Mouse (Mus musculus) kidney, adult 2 months (tissue): Measurements from ENCODE around the gene Setd1a. TPM values are rescaled to one million over a fixed set of nuclear protein-coding genes. Genes with fewer than 3 reads are reported as not detected.

Source experiments
- DNase-seq: peaks from one replicate; pipeline ENCODE4 v3.0.0; 2021
- H3K27ac ChIP-seq: fragments of 200-500 bp; 2 replicates; pipeline ENCODE4 v1.5.1; 2012; ENCODE audit warnings: low read depth, low read length, control low read depth, inconsistent platforms; ENCODE audit not compliant: insufficient read depth
- H3K27me3 ChIP-seq: fragments of 200-500 bp; replicated peaks from 2 replicates; pipeline ENCODE4 v1.6.1; 2012; ENCODE audit warnings: mild to moderate bottlenecking, moderate library complexity, low read length, inconsistent platforms; ENCODE audit not compliant: control insufficient read depth, insufficient read depth
- H3K36me3 ChIP-seq: fragments of 200-500 bp; 2 replicates; pipeline ENCODE4 v1.6.1; 2012; ENCODE audit warnings: mild to moderate bottlenecking, moderate library complexity, low read length, inconsistent platforms; ENCODE audit not compliant: control insufficient read depth, insufficient read depth
- H3K4me1 ChIP-seq: fragments of 200-500 bp; 2 replicates; pipeline ENCODE4 v1.6.1; 2011; ENCODE audit warnings: low read length; ENCODE audit not compliant: control insufficient read depth, insufficient read depth
- H3K4me3 ChIP-seq: fragments of 200-500 bp; 2 replicates; pipeline ENCODE4 v1.5.1; 2011; ENCODE audit warnings: mild to moderate bottlenecking, low read depth, low read length, control low read depth; ENCODE audit not compliant: insufficient read depth
- CTCF ChIP-seq: fragments of 200-500 bp; conservative IDR thresholded peaks from 2 replicates; pipeline ENCODE4 v1.5.1; 2011; ENCODE audit warnings: low read depth, mild to moderate bottlenecking, control low read depth, low read length, moderate library complexity, mixed read lengths; ENCODE audit not compliant: insufficient read depth, insufficient read length
- POLR2A ChIP-seq: fragments of 200-500 bp; IDR thresholded peaks from one replicate; pipeline ENCODE4 v1.6.1; 2011; ENCODE audit warnings: low read depth, low read length, control low read depth
- WGBS: fragments of 180-500 bp; shearing (Covaris S2); methylation state at CpG from one replicate; pipeline ENCODE4 v1.1.7; 2018; 5-methylcytosine and 5-hydroxymethylcytosine counted together
- polyA plus RNA-seq: library from polyadenylated mRNA; depleted of rRNA; stranded (reverse); fragments of >200 nt; gene quantifications from 2 replicates; pipeline ENCODE4 v1.2.3, GENCODE M21; 2012

Setd1a gene
- polyA plus RNA-seq, 1 experiment: 10.9 TPM

DNA sequence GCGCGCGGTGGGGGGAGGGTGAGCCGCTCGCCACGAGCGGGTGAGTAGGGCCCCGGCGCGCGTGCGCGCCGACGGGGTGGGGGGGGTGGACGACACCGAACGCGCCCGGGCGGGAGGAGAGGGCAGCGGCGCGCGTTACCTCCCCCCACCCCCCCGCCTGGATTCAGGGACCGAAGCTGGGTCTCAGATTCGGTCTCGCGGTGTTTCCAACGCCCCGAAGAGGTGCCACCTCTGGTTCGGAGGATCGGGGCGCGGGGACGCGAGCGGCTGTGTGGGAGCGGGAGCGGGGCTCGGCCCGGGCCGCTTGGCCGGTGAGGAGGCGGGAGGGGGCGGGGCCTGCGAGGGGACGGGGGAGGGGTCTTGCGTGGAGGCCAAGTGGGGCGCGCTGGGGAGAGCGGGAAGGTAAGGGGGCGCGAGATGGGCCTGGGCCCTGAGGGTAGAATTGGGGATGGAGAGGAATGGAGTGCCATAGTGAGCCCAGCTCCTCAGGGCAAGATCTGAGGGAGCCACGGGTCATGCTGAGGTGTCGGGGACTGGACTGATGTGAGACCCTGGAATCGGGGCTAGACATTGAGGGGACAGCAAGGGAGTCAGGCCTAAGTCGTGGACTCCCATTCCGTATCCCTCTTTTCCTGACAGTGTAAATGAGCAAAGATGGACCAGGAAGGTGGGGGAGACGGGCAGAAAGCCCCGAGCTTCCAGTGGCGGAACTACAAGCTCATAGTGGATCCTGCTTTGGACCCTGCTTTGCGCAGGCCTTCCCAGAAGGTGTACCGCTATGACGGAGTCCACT is 1.2 kb downstream of the Setd1a start:
- Histone ChIP-seq H3K4me3 (peak overlapping the region; percentile 90), H3K36me3 (peaks cover 3% of the 10 kb centered on the region; the same call in 1 of the 2 replicates), H3K27ac (peak overlapping the region; percentile 100), H3K4me1 (peaks cover 3% of the 10 kb centered on the region; the same call in 1 of the 2 replicates), H3K27me3 (no peaks in the 10 kb centered on the region)
- WGBS: 2% methylated on average over 48 of the region's 66 CpGs
- TF ChIP-seq POLR2A (no peak), CTCF (no peak)
- DNase-seq: peak; percentile 63

GRCm38 (mm10) chr7:127778350-127778749 is 1.9 kb downstream of the Setd1a start:
- no peak for DNase-seq
- no peak overlapping the region for H3K27ac ChIP-seq
- H3K36me3 ChIP-seq: peaks cover 3% of the 10 kb centered on the region; the same call in 1 of the 2 replicates
- TF ChIP-seq POLR2A (no peak), CTCF (no peak)
- H3K4me3 ChIP-seq: peak overlapping the region; percentile 90; the same call in 1 of the 2 replicates
- H3K27me3 ChIP-seq: no peaks in the 10 kb centered on the region
- 78% methylated on average over 4 of the region's 4 CpGs for WGBS
- H3K4me1 ChIP-seq: peaks cover 3% of the 10 kb centered on the region; the same call in 1 of the 2 replicates

GRCm38 (mm10) chr7:127785308-127785707 is 8.8 kb downstream of the Setd1a start, which contains the start of gene Gm49388:
Gene Gm49388 (plus strand): TSS chr7:127785608.
- Histone ChIP-seq H3K27ac (no peak within 1 kb of the TSS), H3K4me1 (no peaks in the 10 kb centered on the region), H3K27me3 (no peaks in the 10 kb centered on the region), H3K36me3 (peaks cover 10% of the 10 kb centered on the region), H3K4me3 (no peak within 1 kb of the TSS)
- 90% methylated on average over 7 of the region's 7 CpGs for WGBS
- no peak for TF ChIP-seq CTCF
- TF ChIP-seq POLR2A: no peak
- no peak for DNase-seq

DNA sequence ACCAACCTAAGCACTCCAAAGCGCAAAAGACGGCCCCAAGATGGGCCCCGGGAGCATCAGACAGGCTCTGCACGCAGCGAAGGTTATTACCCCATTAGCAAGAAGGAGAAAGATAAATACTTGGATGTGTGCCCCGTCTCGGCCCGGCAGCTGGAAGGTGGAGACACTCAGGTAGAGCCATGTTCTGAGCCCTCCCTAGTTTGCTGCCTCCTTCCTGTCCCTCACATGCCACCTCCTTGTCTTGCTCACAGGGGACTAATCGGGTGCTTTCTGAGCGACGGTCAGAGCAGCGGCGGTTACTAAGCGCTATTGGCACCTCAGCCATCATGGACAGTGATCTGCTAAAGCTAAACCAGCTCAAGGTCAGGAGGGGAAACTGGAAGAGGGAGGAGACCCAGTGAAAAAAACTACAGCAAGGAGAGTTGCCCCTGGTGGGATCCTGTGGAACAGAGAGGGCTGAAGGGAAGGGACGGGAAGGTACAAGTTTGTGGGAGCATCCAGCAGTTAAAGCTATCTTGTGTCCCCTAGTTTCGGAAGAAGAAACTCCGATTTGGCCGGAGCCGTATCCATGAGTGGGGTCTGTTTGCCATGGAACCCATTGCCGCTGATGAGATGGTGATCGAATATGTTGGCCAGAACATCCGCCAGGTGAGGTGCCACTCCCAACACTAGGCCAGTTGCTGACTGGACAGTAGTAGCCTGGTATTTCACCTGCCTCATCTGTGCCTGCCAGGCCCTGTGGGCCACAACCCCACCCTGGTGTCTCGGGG is 20.8 kb downstream of the Setd1a start:
- Histone ChIP-seq H3K27ac (no peak overlapping the region), H3K4me1 (peaks cover 7% of the 10 kb centered on the region; the same call in 1 of the 2 replicates), H3K27me3 (no peaks in the 10 kb centered on the region), H3K4me3 (no peak overlapping the region), H3K36me3 (peaks cover 2% of the 10 kb centered on the region)
- 92% methylated on average over 23 of the region's 23 CpGs for WGBS
- TF ChIP-seq POLR2A: no peak
- no peak for TF ChIP-seq CTCF
- no peak for DNase-seq

DNA sequence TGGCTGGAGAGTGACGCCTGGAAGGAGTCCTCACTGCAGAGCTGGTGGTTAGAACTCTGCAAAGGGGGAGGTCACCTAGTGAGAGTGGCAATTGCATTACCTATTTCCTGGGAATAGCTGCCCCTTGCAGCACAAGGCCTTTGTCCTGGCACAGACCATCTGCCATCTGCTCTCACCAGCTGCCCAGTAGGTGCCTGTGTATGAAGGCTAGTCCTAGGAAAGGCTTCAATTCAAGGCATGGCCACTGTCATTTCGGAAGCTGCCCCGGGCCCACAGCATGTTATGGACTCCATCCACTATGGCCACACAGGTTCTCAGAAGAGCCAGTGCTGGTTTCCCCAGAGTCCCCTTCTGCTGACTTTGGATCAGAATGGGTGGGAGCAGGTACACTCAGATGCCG is 22.1 kb downstream of the Setd1a start:
- TF ChIP-seq CTCF: no peak
- TF ChIP-seq POLR2A: no peak
- Histone ChIP-seq H3K27me3 (no peaks in the 10 kb centered on the region), H3K36me3 (peaks cover 2% of the 10 kb centered on the region; the same call in 1 of the 2 replicates), H3K4me1 (peaks cover 7% of the 10 kb centered on the region; the same call in 1 of the 2 replicates), H3K4me3 (no peak overlapping the region), H3K27ac (no peak overlapping the region)
- DNase-seq: no peak
- 82% methylated on average over 4 of the region's 4 CpGs for WGBS

- Histone ChIP-seq H3K27ac (no peak overlapping the region), H3K27me3 (no peaks in the 10 kb centered on the region), H3K4me1 (peaks cover 7% of the 10 kb centered on the region; the same call in 1 of the 2 replicates), H3K36me3 (peaks cover 2% of the 10 kb centered on the region; the same call in 1 of the 2 replicates), H3K4me3 (no peak overlapping the region)
- WGBS: 87% methylated on average over 13 of the region's 13 CpGs
- TF ChIP-seq CTCF (no peak), POLR2A (no peak)
- DNase-seq: no peak
These were observed 22.7 kb downstream of the Setd1a start for GRCm38 (mm10) chr7:127799211-127799610.

GRCm38 (mm10) chr7:127799738-127800137 is 23.3 kb downstream of the Setd1a start:
- DNase-seq: no peak
- H3K4me1 ChIP-seq: peaks cover 7% of the 10 kb centered on the region; the same call in 1 of the 2 replicates
- no peak for TF ChIP-seq POLR2A
- TF ChIP-seq CTCF: no peak
- H3K36me3 ChIP-seq: peaks cover 2% of the 10 kb centered on the region; the same call in 1 of the 2 replicates
- no peaks in the 10 kb centered on the region for H3K27me3 ChIP-seq
- 78% methylated on average over 1 of the region's 1 CpGs for WGBS
- H3K27ac ChIP-seq: no peak overlapping the region
- H3K4me3 ChIP-seq: no peak overlapping the region
